Mouse (Mus musculus) midbrain, embryonic 16.5 days (tissue): Measurements from ENCODE around the gene Mocs2. TPM values are rescaled to one million over a fixed set of nuclear protein-coding genes. Genes with fewer than 3 reads are reported as not detected.
A peak's percentile ranks its signal among the peaks of the same experiment; 100 is the strongest.

Experiments
- ATAC-seq: fragments of 200-750 bp; cut with Nextera tagmentation; 2 replicates; pipeline ENCODE4 v1.8.0; 2017; ENCODE audit warnings: moderate TSS enrichment
- H3K27ac ChIP-seq: fragments of 300-500 bp; sonication (generic); 2 replicates; pipeline ENCODE4 v1.5.1; 2014; ENCODE audit warnings: mild to moderate bottlenecking, low read length, mixed read lengths
- H3K27me3 ChIP-seq: fragments of 300-500 bp; sonication (generic); 2 replicates; pipeline ENCODE4 v1.6.1; 2014; ENCODE audit warnings: low read depth, low read length, mixed read lengths; ENCODE audit not compliant: control insufficient read depth, insufficient read depth
- H3K36me3 ChIP-seq: fragments of 300-500 bp; sonication (generic); 2 replicates; pipeline ENCODE4 v1.6.1; 2014; ENCODE audit warnings: mild to moderate bottlenecking, low read length, moderate library complexity, mixed read lengths; ENCODE audit not compliant: control insufficient read depth, insufficient read depth
- H3K4me1 ChIP-seq: fragments of 300-500 bp; sonication (generic); 2 replicates; pipeline ENCODE4 v1.6.1; 2014; ENCODE audit warnings: mild to moderate bottlenecking, low read length, mixed read lengths; ENCODE audit not compliant: control insufficient read depth, insufficient read depth
- H3K4me2 ChIP-seq: fragments of 300-500 bp; sonication (generic); 2 replicates; pipeline ENCODE4 v1.6.1; 2014; ENCODE audit warnings: mild to moderate bottlenecking, low read length, mixed read lengths
- H3K4me3 ChIP-seq: fragments of 300-500 bp; sonication (generic); 2 replicates; pipeline ENCODE4 v1.5.1; 2014; ENCODE audit warnings: low read depth, mild to moderate bottlenecking, low read length, moderate library complexity, mixed read lengths
- H3K9ac ChIP-seq: fragments of 300-500 bp; sonication (generic); 2 replicates; pipeline ENCODE4 v1.6.1; 2014; ENCODE audit warnings: low read depth, low read length, mixed read lengths
- H3K9me3 ChIP-seq: fragments of 300-500 bp; sonication (generic); replicated peaks from 2 replicates; pipeline ENCODE4 v1.6.1; 2014; ENCODE audit warnings: mild to moderate bottlenecking, low read length, mixed read lengths; ENCODE audit not compliant: control insufficient read depth, poor library complexity, severe bottlenecking
- WGBS: fragments of 180-500 bp; shearing (Covaris S2); extraction: QIAGEN DNeasy Blood & Tissue Kit; methylation state at CpG from one replicate; pipeline ENCODE4 v1.1.7; 2014; 5-methylcytosine and 5-hydroxymethylcytosine counted together
- polyA plus RNA-seq: library from polyadenylated mRNA; unstranded; fragments of >200 nt; fragmentation: Nextera tagmentation; extraction: Ambion mirVana; gene quantifications from 2 replicates; pipeline ENCODE4 v1.2.1, GENCODE M21; 2015

The Mocs2 gene
- polyA plus RNA-seq, 1 experiment from 2014 or later = 127 TPM

DNA sequence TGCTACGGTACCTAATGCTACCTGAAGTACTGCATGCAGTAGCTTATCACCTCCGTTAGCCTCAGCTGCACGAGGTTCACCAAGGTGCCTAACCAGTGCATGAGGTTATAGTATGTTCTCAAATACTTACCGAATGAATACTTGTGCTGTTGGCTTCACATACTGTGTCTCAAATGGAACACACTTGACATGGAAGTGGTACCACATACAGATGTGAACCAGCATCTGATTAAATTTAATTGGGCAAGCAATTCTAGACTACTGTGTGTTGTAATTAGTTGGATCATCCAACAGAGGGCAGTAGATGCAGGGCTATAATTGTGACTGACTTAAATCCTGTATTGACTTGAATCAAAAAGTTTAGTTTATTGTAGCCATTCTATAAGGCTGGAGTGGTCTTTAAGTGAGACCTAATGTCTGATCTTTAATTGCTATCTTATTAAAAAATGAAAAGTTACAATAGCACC lies 13.4 kb downstream of the Mocs2 start:
- no peak overlapping the region for H3K4me2 ChIP-seq
- H3K4me3 ChIP-seq = no peak overlapping the region
- no peak overlapping the region for H3K9ac ChIP-seq
- H3K36me3 ChIP-seq = peaks cover 16% of the 10 kb centered on the region
- H3K9me3 ChIP-seq = no peaks in the 10 kb centered on the region
- no peaks in the 10 kb centered on the region for H3K27me3 ChIP-seq
- H3K4me1 ChIP-seq = no peaks in the 10 kb centered on the region
- ATAC-seq = peak; percentile 71; the same call in 1 of the 2 replicates
- 86% methylated on average over 4 of the region's 4 CpGs for WGBS
- no peak overlapping the region for H3K27ac ChIP-seq

DNA sequence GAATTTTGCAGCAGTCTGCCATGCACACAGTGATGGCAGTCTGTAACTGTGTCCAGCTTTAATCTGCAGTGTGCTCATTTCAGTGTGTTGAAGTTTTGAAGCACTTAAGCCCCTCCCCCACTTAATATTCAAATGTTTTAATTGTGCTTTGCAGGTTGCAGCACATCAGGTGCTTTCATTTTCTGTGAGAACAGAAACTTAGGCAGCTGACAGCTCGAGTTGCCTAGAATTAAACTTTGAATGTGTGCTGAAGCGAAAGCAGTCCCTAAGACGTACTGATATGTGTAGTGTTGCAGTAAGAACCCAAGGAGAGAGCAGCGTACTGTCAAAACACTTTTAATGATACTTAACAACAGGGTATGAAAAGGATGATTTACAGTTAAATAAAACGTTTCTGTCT lies 14.7 kb downstream of the Mocs2 start:
- Histone ChIP-seq H3K27me3 (no peaks in the 10 kb centered on the region), H3K36me3 (peaks cover 11% of the 10 kb centered on the region; the same call in 1 of the 2 replicates), H3K27ac (no peak overlapping the region), H3K4me3 (no peak overlapping the region), H3K9me3 (no peaks in the 10 kb centered on the region), H3K9ac (no peak overlapping the region), H3K4me1 (no peaks in the 10 kb centered on the region), H3K4me2 (no peak overlapping the region)
- ATAC-seq = no peak
- WGBS = 73% methylated on average over 5 of the region's 5 CpGs

DNA sequence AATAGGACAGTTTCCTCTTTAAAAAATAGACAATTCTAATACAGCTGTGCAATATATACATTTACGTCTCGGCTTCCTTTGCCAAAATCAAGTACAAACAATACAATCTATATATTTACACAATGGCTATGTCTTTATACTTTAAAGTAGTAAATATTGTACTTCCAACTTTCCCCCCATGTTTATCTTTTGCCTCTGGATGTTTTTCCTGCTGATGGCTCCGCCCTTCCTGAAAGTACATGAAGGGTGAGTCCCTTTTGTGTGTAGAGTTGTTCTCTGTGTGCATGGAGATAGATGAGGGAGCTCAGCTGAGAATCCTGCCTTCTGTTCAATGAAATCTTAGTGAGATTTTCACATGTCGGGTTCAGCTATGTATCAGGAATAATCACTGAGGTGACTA lies 15.3 kb downstream of the Mocs2 start:
- Histone ChIP-seq H3K4me1 (no peaks in the 10 kb centered on the region; the same call in 1 of the 2 replicates), H3K36me3 (peaks cover 11% of the 10 kb centered on the region; the same call in 1 of the 2 replicates), H3K4me3 (no peak overlapping the region), H3K27ac (no peak overlapping the region), H3K4me2 (no peak overlapping the region), H3K9ac (no peak overlapping the region), H3K27me3 (no peaks in the 10 kb centered on the region), H3K9me3 (no peaks in the 10 kb centered on the region)
- ATAC-seq = no peak
- WGBS = 90% methylated on average over 4 of the region's 4 CpGs

DNA sequence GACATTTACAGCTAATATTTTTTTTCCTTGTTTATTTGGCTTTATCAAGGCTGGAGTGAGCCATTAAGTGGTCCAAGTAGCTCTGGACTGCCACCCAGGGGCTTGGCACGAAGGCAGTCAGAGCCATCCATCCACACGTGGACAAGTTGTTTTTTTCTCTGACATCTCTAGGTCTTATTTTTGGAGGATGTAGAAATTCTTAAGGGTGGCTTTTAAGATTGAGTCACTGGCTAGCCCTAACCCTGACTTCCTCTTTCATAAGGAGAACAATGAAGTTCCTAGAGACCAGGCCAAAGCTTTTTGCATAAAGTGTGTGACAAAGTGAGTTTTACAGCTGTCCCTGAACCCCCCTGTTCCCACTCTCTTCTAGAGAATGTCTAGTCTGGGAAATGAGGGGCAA lies 16.5 kb downstream of the Mocs2 start:
- Histone ChIP-seq H3K27ac (no peak overlapping the region), H3K27me3 (no peaks in the 10 kb centered on the region), H3K4me1 (no peaks in the 10 kb centered on the region; the same call in 1 of the 2 replicates), H3K9ac (no peak overlapping the region), H3K4me3 (no peak overlapping the region), H3K4me2 (no peak overlapping the region), H3K9me3 (no peaks in the 10 kb centered on the region), H3K36me3 (peaks cover 11% of the 10 kb centered on the region; the same call in 1 of the 2 replicates)
- ATAC-seq = no peak
- WGBS = 63% methylated on average over 2 of the region's 2 CpGs

DNA sequence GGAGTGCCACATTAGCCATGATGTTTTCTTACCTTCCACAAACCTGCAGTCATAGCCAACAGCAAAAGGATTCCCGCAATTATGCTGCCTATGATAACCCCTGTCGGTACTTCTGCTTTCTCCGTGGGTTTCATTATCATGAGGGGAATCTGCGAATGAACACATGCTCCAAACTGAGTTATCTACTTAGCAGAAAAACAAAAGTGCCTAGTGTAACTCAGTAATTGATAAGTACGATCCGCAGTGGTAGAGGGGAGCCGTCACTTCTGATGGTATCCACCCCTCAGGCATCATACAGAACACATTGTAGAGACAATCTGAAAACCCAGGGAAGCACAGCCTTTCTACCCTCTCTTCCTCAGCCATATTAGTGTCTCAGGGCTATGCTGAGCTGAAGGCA lies 19.0 kb downstream of the Mocs2 start:
- Histone ChIP-seq H3K27ac (no peak overlapping the region), H3K4me2 (no peak overlapping the region), H3K36me3 (no peaks in the 10 kb centered on the region), H3K4me3 (no peak overlapping the region), H3K27me3 (no peaks in the 10 kb centered on the region), H3K4me1 (no peaks in the 10 kb centered on the region; the same call in 1 of the 2 replicates), H3K9me3 (no peaks in the 10 kb centered on the region), H3K9ac (no peak overlapping the region)
- 83% methylated on average over 7 of the region's 7 CpGs for WGBS
- ATAC-seq = no peak

DNA sequence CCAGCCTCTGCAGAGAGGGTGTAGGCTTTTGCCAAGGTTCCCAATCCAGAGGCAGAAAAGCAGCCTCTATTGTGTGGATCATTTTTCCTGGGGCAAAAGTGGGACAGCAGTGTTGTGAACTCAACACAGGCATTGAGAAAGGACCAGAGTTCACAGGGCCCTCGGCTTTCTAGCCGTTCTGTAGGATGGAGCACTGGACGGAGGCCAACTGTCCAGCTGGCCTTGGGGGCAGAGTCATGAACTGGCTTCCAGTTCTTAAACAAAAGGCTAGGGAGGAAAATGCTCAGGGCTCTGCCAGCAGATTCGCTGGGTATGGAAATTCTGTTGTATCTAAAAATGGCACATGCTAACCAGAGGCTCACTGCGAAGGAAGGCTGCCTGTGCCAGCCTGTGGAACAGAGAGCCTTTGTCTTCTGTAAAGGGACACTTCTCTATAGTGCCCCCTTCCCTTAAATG lies 20.5 kb downstream of the Mocs2 start:
- no peak overlapping the region for H3K9ac ChIP-seq
- H3K4me3 ChIP-seq = no peak overlapping the region
- peak; percentile 86 for ATAC-seq
- H3K36me3 ChIP-seq = no peaks in the 10 kb centered on the region
- no peaks in the 10 kb centered on the region; the same call in 1 of the 2 replicates for H3K4me1 ChIP-seq
- 47% methylated on average over 5 of the region's 5 CpGs for WGBS
- peak overlapping the region; percentile 64 for H3K27ac ChIP-seq
- H3K9me3 ChIP-seq = no peaks in the 10 kb centered on the region
- H3K4me2 ChIP-seq = no peak overlapping the region
- no peaks in the 10 kb centered on the region for H3K27me3 ChIP-seq

DNA sequence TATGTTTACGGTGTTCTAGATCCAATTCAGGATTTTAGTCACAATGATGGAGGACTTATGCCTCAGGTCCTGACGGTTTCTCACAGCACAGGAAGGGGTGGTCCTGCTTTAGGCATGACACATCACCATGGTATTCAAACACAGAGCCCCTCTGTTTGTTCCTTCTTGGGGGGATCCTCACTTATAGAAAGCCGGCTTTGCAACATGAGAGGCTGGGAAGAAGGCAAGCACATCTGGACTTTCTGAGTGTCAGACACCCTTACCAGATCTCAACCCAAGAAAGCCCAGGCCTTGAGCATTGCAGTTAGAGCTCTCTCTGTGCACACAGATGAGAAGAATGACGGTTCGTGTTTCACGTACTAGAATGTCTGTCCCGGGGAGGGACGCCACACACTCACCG lies 21.1 kb downstream of the Mocs2 start:
- Histone ChIP-seq H3K9ac (no peak overlapping the region), H3K27me3 (no peaks in the 10 kb centered on the region), H3K4me2 (no peak overlapping the region), H3K9me3 (no peaks in the 10 kb centered on the region), H3K27ac (no peak overlapping the region; the same call in 1 of the 2 replicates), H3K4me1 (no peaks in the 10 kb centered on the region; the same call in 1 of the 2 replicates), H3K4me3 (no peak overlapping the region), H3K36me3 (no peaks in the 10 kb centered on the region)
- 78% methylated on average over 9 of the region's 9 CpGs for WGBS
- ATAC-seq = peak; percentile 50; the same call in 1 of the 2 replicates

DNA sequence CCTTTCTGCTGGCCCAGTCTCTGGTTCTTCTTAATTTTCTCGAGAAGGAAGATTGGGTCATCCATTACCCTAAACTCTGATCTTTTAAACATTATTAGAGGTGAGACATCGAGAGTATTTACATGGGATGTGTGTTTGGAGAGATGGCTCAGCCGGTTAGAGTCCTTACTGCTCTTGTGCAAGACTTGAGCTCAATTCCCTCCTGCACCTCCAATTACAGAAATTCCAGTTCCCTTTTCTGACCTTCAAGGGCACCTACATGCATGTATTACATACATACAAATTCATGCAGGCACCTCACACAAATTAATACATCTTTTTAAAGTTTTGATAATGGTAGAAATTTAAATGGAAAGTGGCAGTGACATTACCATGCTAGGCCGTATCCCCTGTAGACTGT lies 22.5 kb downstream of the Mocs2 start:
- 84% methylated on average over 4 of the region's 4 CpGs for WGBS
- no peaks in the 10 kb centered on the region; the same call in 1 of the 2 replicates for H3K4me1 ChIP-seq

DNA sequence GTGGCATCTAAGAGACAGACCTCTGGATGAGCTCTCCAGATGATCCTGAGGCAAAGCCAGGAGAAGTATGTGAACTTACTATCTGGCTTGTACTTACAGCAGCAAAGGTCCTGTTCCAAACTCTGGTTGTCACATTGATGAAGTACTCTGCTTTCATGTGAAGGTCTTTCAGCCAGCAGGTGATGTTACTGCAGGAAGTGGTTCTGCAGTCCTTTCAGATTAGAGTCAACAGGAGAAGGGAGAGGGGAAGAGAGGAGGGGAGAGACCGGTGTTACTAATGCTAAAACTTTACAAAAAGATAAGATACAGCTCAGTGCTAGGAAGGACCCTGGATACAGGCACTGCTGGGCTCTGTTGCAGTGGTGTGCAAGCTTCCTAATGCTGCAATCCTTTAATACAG lies 25.3 kb downstream of the Mocs2 start:
- 83% methylated on average over 1 of the region's 1 CpGs for WGBS
- H3K4me1 ChIP-seq = no peaks in the 10 kb centered on the region; the same call in 1 of the 2 replicates
- no peaks in the 10 kb centered on the region for H3K27me3 ChIP-seq
- no peak for ATAC-seq
- H3K9ac ChIP-seq = no peak overlapping the region
- no peak overlapping the region for H3K4me3 ChIP-seq
- H3K36me3 ChIP-seq = no peaks in the 10 kb centered on the region
- H3K9me3 ChIP-seq = no peaks in the 10 kb centered on the region
- no peak overlapping the region for H3K4me2 ChIP-seq
- H3K27ac ChIP-seq = no peak overlapping the region

More for the DNA sequence above, 22.5 kb downstream of the Mocs2 start:
- no peak for ATAC-seq
- Histone ChIP-seq H3K9ac (no peak overlapping the region), H3K4me3 (no peak overlapping the region), H3K27me3 (no peaks in the 10 kb centered on the region), H3K27ac (no peak overlapping the region), H3K4me2 (no peak overlapping the region), H3K36me3 (no peaks in the 10 kb centered on the region), H3K9me3 (no peaks in the 10 kb centered on the region)
